Mouse (Mus musculus): Measurements from ENCODE around the gene Pip5kl1. TPM values are rescaled to one million over a fixed set of nuclear protein-coding genes. Genes with fewer than 3 reads are reported as not detected.

The Pip5kl1 gene
- polyA plus RNA-seq, 1 experiment from 2014 or later: not detected

- Histone ChIP-seq H3K9ac (ENCODE audit: low read depth, low read length) (no peak overlapping the region), H3K4me3 (ENCODE audit: low read depth, low read length) (no peak overlapping the region), H3K4me1 (replicated peaks; ENCODE audit: control insufficient read depth, insufficient read depth, low read length) (no peaks in the 10 kb centered on the region), H3K9me3 (ENCODE audit: control insufficient read depth) (no peaks in the 10 kb centered on the region), H3K36me3 (ENCODE audit: control insufficient read depth, insufficient read depth) (peaks cover 61% of the 10 kb centered on the region), H3K4me2 (replicated peaks; ENCODE audit: low read depth) (no peak overlapping the region), H3K27ac (ENCODE audit: low read depth, low read length) (no peak overlapping the region), H3K27me3 (replicated peaks; ENCODE audit: control insufficient read depth, insufficient read depth, low read length) (no peaks in the 10 kb centered on the region)
- no peak for ATAC-seq
- WGBS: 42% methylated on average over 5 of the region's 5 CpGs
- TF ChIP-seq CTCF (IDR thresholded peaks at IDR 0.05; ENCODE audit: low read depth): no peak
These were observed 6.4 kb upstream of the Pip5kl1 start for GRCm38 (mm10) chr2:32568149-32568548.

GRCm38 (mm10) chr2:32568941-32569340, 5.7 kb upstream of the Pip5kl1 start:
- Histone ChIP-seq H3K4me2 (replicated peaks; ENCODE audit: low read depth) (no peak overlapping the region), H3K9me3 (ENCODE audit: control insufficient read depth) (no peaks in the 10 kb centered on the region), H3K27me3 (replicated peaks; ENCODE audit: control insufficient read depth, insufficient read depth, low read length) (no peaks in the 10 kb centered on the region), H3K4me3 (ENCODE audit: low read depth, low read length) (no peak overlapping the region), H3K4me1 (replicated peaks; ENCODE audit: control insufficient read depth, insufficient read depth, low read length) (no peaks in the 10 kb centered on the region), H3K36me3 (ENCODE audit: control insufficient read depth, insufficient read depth) (peaks cover 57% of the 10 kb centered on the region), H3K9ac (ENCODE audit: low read depth, low read length) (no peak overlapping the region), H3K27ac (ENCODE audit: low read depth, low read length) (peak overlapping the region; percentile 15; the same call in 1 of the 2 replicates)
- WGBS: 87% methylated on average over 3 of the region's 3 CpGs
- ATAC-seq: no peak
- TF ChIP-seq CTCF (IDR thresholded peaks at IDR 0.05; ENCODE audit: low read depth): no peak

DNA sequence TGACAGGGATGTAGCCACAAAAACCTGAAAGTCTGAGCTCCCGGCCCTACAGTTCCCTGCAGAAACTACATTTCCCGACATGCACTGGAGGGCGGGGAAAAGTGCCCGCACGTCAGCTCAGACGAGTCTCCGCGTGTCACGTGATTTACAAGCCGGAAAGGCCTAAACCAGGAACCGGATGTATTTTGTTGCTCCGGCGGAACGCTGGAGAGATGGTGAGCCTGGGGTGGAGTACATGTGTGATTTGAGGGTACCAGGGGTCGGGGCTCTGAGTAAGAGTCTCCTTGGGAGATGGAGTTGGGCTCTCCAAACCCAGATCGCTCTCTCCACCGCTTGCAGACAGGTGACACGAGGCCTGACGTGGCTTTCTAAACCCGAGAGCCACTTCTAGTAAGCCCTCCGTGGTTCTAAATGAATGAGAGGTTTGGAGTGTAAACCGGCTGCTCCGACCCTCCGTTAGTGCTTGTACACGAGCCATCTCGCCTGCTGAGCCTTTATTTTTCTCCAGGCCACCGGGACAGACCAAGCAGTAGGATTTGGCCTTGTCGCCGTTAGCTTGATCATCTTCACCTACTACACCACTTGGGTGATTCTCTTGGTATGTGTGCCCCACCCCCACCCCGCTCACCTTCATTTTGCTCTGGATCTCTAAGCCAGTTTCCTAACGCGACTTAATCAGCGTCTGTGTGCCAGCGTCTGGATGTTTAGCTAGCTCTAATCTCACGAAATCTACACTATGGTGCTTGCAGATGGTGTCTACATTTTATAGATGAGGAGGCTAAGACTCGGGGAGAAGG, 3.7 kb upstream of the Pip5kl1 start, which contains the start of gene Dpm2:
Dpm2 (plus strand) TSS at position 161 of the 797 bp plus-strand sequence.
- peak; percentile 78 for ATAC-seq
- 0 out of 2 replicates have a peak, but pooled peaks have one; percentile 6 for TF ChIP-seq CTCF (IDR thresholded peaks at IDR 0.05; ENCODE audit: low read depth)
- Histone ChIP-seq H3K27ac (ENCODE audit: low read depth, low read length) (peak within 1 kb of the TSS; percentile 46), H3K27me3 (replicated peaks; ENCODE audit: control insufficient read depth, insufficient read depth, low read length) (no peaks in the 10 kb centered on the region), H3K4me1 (replicated peaks; ENCODE audit: control insufficient read depth, insufficient read depth, low read length) (no peaks in the 10 kb centered on the region), H3K4me3 (ENCODE audit: low read depth, low read length) (peak within 1 kb of the TSS; percentile 71), H3K9ac (ENCODE audit: low read depth, low read length) (peak within 1 kb of the TSS; percentile 57), H3K9me3 (ENCODE audit: control insufficient read depth) (no peaks in the 10 kb centered on the region), H3K4me2 (replicated peaks; ENCODE audit: low read depth) (peak within 1 kb of the TSS; percentile 84), H3K36me3 (ENCODE audit: control insufficient read depth, insufficient read depth) (peaks cover 38% of the 10 kb centered on the region)
- WGBS: under 1% methylated on average over 36 of the region's 36 CpGs

DNA sequence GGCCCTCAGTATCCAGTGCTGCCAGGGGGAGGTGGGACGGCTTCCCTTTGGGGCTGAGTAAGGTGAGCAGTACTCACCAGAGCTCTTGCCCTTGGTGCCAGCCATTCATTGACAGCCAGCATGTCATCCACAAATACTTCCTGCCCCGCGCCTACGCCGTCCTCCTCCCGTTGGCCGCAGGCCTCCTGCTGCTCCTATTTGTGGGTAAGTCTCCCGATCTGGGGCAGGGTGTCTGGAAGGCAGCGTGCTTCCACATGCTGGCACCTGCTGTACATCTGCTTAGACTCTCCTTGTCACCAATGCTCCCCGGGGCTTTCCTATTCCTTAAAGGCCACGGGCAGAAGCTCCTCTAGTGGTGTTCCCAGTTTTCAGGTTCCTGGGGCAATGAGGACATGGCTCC, 2.4 kb upstream of the Pip5kl1 start:
- H3K36me3 ChIP-seq (ENCODE audit: control insufficient read depth, insufficient read depth): peaks cover 28% of the 10 kb centered on the region
- no peaks in the 10 kb centered on the region for H3K4me1 ChIP-seq (replicated peaks; ENCODE audit: control insufficient read depth, insufficient read depth, low read length)
- H3K27me3 ChIP-seq (replicated peaks; ENCODE audit: control insufficient read depth, insufficient read depth, low read length): no peaks in the 10 kb centered on the region
- no peak for ATAC-seq
- H3K4me2 ChIP-seq (replicated peaks; ENCODE audit: low read depth): no peak overlapping the region
- no peak overlapping the region for H3K27ac ChIP-seq (ENCODE audit: low read depth, low read length)
- no peaks in the 10 kb centered on the region for H3K9me3 ChIP-seq (ENCODE audit: control insufficient read depth)
- no peak overlapping the region for H3K9ac ChIP-seq (ENCODE audit: low read depth, low read length)
- no peak for TF ChIP-seq CTCF (IDR thresholded peaks at IDR 0.05; ENCODE audit: low read depth)
- no peak overlapping the region for H3K4me3 ChIP-seq (ENCODE audit: low read depth, low read length)
- 87% methylated on average over 11 of the region's 11 CpGs for WGBS

DNA sequence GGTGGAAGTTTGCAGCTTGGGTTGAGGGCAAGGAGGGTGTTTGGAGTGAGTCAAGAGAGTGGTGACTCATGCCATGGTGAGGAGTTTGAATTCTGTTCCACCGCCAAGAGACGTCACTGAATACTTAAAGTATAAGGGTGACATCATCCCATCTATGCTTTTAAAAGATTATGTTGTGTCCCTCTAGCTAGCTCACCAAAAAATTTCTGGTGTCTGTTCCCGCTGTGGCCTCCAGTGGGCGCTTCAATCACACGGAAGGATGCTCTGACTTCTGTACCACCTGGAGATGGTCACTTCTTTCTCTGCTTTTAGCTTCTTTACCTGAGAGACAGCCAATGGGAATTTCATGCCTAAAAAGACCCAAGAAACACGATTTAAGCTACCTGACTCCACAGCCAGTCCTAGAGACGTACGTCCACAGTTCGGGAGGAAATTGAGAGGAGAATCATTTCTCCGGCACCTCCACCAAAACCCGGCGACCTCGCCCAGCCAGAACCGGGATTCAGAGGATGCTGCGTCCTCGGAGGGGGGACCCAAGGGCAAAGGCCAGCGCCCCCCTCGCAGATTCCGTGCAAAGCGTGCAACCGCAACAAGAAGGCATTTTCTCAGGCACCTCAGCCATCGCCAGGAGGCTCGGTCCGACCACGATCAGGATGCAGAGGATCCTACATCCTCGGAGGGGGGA, 446 bp downstream of the Pip5kl1 start:
- no peak overlapping the region for H3K27ac ChIP-seq (ENCODE audit: low read depth, low read length)
- H3K9ac ChIP-seq (ENCODE audit: low read depth, low read length): no peak overlapping the region
- peak overlapping the region; percentile 9 for H3K4me3 ChIP-seq (ENCODE audit: low read depth, low read length)
- H3K4me1 ChIP-seq (replicated peaks; ENCODE audit: control insufficient read depth, insufficient read depth, low read length): no peaks in the 10 kb centered on the region
- H3K27me3 ChIP-seq (replicated peaks; ENCODE audit: control insufficient read depth, insufficient read depth, low read length): peaks cover 7% of the 10 kb centered on the region; the same call in 1 of the 2 replicates
- peaks cover 15% of the 10 kb centered on the region for H3K36me3 ChIP-seq (ENCODE audit: control insufficient read depth, insufficient read depth)
- no peaks in the 10 kb centered on the region for H3K9me3 ChIP-seq (ENCODE audit: control insufficient read depth)
- 2% methylated on average over 26 of the region's 26 CpGs for WGBS
- peak; percentile 80 for TF ChIP-seq CTCF (IDR thresholded peaks at IDR 0.05; ENCODE audit: low read depth)
- H3K4me2 ChIP-seq (replicated peaks; ENCODE audit: low read depth): peak overlapping the region; percentile 53
- ATAC-seq: no peak

GRCm38 (mm10) chr2:32575586-32576160, 1.1 kb downstream of the Pip5kl1 start, which contains the start of gene 9430097D07Rik:
9430097D07Rik (minus strand) TSS chr2:32575684.
- Histone ChIP-seq H3K27ac (ENCODE audit: low read depth, low read length) (no peak within 1 kb of the TSS), H3K4me3 (ENCODE audit: low read depth, low read length) (peak within 1 kb of the TSS; percentile 9), H3K9me3 (ENCODE audit: control insufficient read depth) (no peaks in the 10 kb centered on the region), H3K36me3 (ENCODE audit: control insufficient read depth, insufficient read depth) (peaks cover 15% of the 10 kb centered on the region), H3K4me1 (replicated peaks; ENCODE audit: control insufficient read depth, insufficient read depth, low read length) (no peaks in the 10 kb centered on the region), H3K9ac (ENCODE audit: low read depth, low read length) (no peak within 1 kb of the TSS), H3K4me2 (replicated peaks; ENCODE audit: low read depth) (peak within 1 kb of the TSS; percentile 53), H3K27me3 (replicated peaks; ENCODE audit: control insufficient read depth, insufficient read depth, low read length) (peaks cover 7% of the 10 kb centered on the region; the same call in 1 of the 2 replicates)
- no peak for ATAC-seq
- no peak for TF ChIP-seq CTCF (IDR thresholded peaks at IDR 0.05; ENCODE audit: low read depth)
- WGBS: 13% methylated on average over 28 of the region's 28 CpGs
